Mouse (Mus musculus): ENCODE results near the gene Tsc22d2. TPM values are rescaled to one million over a fixed set of nuclear protein-coding genes. Genes with fewer than 3 reads are reported as not detected.
"Not testable (repeated sequence)": the region's sequence is repeated elsewhere in the genome, so short reads cannot be mapped to it uniquely, and the experiment has no call there.

Tsc22d2 gene
- polyA plus RNA-seq, 1 experiment from 2014 or later: 16.1 TPM

DNA sequence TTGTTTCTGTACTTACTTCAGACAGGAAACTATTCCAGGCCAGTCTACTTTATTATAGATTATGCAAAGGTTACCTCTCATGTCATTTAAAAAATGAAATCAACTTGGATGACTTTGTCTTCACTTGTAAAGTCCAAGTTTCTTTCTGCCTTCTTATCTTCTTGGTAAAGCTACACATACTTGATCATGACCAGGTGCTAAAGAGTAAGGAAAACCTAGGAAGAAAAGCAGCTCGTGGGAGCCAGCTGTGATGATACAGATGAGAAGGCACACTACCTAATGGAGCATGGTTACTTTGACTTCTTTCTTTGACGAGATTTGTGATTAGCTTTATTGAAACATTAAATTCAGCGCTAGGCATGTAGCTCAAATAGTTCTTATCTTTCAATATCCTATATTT is 40.7 kb downstream of the Tsc22d2 start:
- H3K4me2 ChIP-seq (replicated peaks; ENCODE audit: low read depth, low read length): no peak overlapping the region
- H3K9me3 ChIP-seq (ENCODE audit: control insufficient read depth, low read length): no peaks in the 10 kb centered on the region
- peaks cover 8% of the 10 kb centered on the region; the same call in 1 of the 2 replicates for H3K36me3 ChIP-seq (ENCODE audit: control insufficient read depth, insufficient read depth, low read length)
- H3K4me1 ChIP-seq (ENCODE audit: control insufficient read depth, insufficient read depth, low read length): no peaks in the 10 kb centered on the region
- H3K27me3 ChIP-seq (ENCODE audit: control insufficient read depth, insufficient read depth, low read length): no peaks in the 10 kb centered on the region
- ATAC-seq (ENCODE audit: low FRiP score, low TSS enrichment): no peak
- H3K9ac ChIP-seq (ENCODE audit: low read depth, low read length): no peak overlapping the region
- no peak overlapping the region for H3K27ac ChIP-seq (ENCODE audit: low read depth, low read length)
- no peak overlapping the region for H3K4me3 ChIP-seq (ENCODE audit: low read length)
- 55% methylated on average over 3 of the region's 3 CpGs for WGBS

GRCm38 (mm10) chr3:58469655-58470437 is 55.3 kb downstream of the Tsc22d2 start:
- WGBS: 76% methylated on average over 9 of the region's 9 CpGs
- H3K4me2 ChIP-seq (replicated peaks; ENCODE audit: low read depth, low read length): no peak overlapping the region
- no peak for ATAC-seq (ENCODE audit: low FRiP score, low TSS enrichment)
- H3K4me3 ChIP-seq (ENCODE audit: low read length): no peak overlapping the region
- H3K27me3 ChIP-seq (ENCODE audit: control insufficient read depth, insufficient read depth, low read length): no peaks in the 10 kb centered on the region
- no peaks in the 10 kb centered on the region for H3K4me1 ChIP-seq (ENCODE audit: control insufficient read depth, insufficient read depth, low read length)
- H3K27ac ChIP-seq (ENCODE audit: low read depth, low read length): no peak overlapping the region
- H3K9ac ChIP-seq (ENCODE audit: low read depth, low read length): no peak overlapping the region
- H3K9me3 ChIP-seq (ENCODE audit: control insufficient read depth, low read length): no peaks in the 10 kb centered on the region
- H3K36me3 ChIP-seq (ENCODE audit: control insufficient read depth, insufficient read depth, low read length): no peaks in the 10 kb centered on the region

GRCm38 (mm10) chr3:58475298-58475697 is 60.8 kb downstream of the Tsc22d2 start:
- H3K4me1 ChIP-seq (ENCODE audit: control insufficient read depth, insufficient read depth, low read length); H3K9ac ChIP-seq (ENCODE audit: low read depth, low read length); ATAC-seq (ENCODE audit: low FRiP score, low TSS enrichment); H3K36me3 ChIP-seq (ENCODE audit: control insufficient read depth, insufficient read depth, low read length); H3K27me3 ChIP-seq (ENCODE audit: control insufficient read depth, insufficient read depth, low read length); H3K9me3 ChIP-seq (ENCODE audit: control insufficient read depth, low read length); H3K4me3 ChIP-seq (ENCODE audit: low read length); H3K4me2 ChIP-seq (replicated peaks; ENCODE audit: low read depth, low read length); H3K27ac ChIP-seq (ENCODE audit: low read depth, low read length): not testable (repeated sequence)
- WGBS: 100% methylated on average over 1 of the region's 1 CpGs

DNA sequence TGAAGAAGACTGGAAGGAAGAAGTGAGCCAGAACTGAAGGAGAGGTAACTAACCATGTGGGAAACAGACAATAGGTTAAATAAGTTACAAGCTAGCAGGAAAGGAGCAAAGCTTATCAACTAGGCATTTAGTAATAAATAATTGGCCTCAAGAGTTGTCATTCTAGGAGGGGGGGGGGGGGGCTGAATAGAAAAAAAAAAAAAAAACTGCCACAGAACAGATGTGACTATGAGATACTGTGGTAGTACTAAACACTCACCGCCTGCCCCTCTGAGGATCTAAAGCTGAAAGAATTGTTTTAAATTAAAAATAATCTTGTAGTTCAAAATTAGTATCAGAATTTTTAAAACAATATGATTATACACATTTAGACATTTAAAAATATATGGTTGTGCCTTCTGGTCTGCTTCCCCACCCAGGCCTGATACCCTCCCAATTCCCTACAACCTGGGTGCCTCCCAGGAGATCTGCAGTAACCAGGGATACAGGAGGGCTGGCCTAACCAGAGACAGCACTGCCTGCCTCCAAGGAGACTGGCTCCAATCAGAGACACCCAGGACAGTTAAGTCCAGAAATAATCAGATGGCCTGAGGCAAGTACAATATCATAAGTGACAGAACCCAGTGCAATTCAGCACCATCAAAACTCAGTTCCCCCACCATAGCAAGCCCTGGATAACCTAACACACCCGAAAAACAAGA is 64.4 kb downstream of the Tsc22d2 start:
- Histone ChIP-seq H3K4me1 (ENCODE audit: control insufficient read depth, insufficient read depth, low read length) (no peaks in the 10 kb centered on the region), H3K9me3 (ENCODE audit: control insufficient read depth, low read length) (no peaks in the 10 kb centered on the region), H3K4me2 (replicated peaks; ENCODE audit: low read depth, low read length) (no peak overlapping the region), H3K9ac (ENCODE audit: low read depth, low read length) (no peak overlapping the region), H3K27me3 (ENCODE audit: control insufficient read depth, insufficient read depth, low read length) (no peaks in the 10 kb centered on the region), H3K36me3 (ENCODE audit: control insufficient read depth, insufficient read depth, low read length) (no peaks in the 10 kb centered on the region), H3K4me3 (ENCODE audit: low read length) (no peak overlapping the region), H3K27ac (ENCODE audit: low read depth, low read length) (no peak overlapping the region)
- WGBS: 87% methylated on average over 2 of the region's 2 CpGs
- no peak for ATAC-seq (ENCODE audit: low FRiP score, low TSS enrichment)

DNA sequence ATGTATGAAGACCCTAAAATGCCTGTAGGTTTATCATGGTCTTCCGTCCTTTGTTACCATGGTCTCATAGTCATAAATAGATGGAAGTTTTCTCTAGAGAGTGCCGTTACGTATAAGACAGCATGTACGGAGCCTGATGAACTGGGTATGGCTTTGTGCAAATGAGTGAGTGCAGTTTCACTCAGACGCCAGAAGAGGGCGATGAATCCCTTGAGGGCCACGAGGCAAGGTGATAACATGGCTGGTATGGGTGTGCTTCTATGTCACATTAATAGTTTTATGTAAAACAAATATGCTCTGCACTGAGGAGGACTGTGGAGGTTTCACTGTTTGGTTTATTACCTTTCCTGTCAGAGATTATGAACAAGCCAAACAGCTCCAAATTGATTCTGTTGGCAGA is 71.4 kb downstream of the Tsc22d2 start:
- H3K4me1 ChIP-seq (ENCODE audit: control insufficient read depth, insufficient read depth, low read length): no peaks in the 10 kb centered on the region
- H3K4me3 ChIP-seq (ENCODE audit: low read length): no peak overlapping the region

GRCm38 (mm10) chr3:58487121-58487520 is 72.6 kb downstream of the Tsc22d2 start:
- Histone ChIP-seq H3K4me2 (replicated peaks; ENCODE audit: low read depth, low read length) (no peak overlapping the region), H3K9me3 (ENCODE audit: control insufficient read depth, low read length) (no peaks in the 10 kb centered on the region), H3K4me1 (ENCODE audit: control insufficient read depth, insufficient read depth, low read length) (no peaks in the 10 kb centered on the region), H3K27me3 (ENCODE audit: control insufficient read depth, insufficient read depth, low read length) (no peaks in the 10 kb centered on the region), H3K4me3 (ENCODE audit: low read length) (no peak overlapping the region), H3K27ac (ENCODE audit: low read depth, low read length) (no peak overlapping the region), H3K9ac (ENCODE audit: low read depth, low read length) (no peak overlapping the region), H3K36me3 (ENCODE audit: control insufficient read depth, insufficient read depth, low read length) (no peaks in the 10 kb centered on the region)
- WGBS: 74% methylated on average over 3 of the region's 3 CpGs
- ATAC-seq (ENCODE audit: low FRiP score, low TSS enrichment): no peak

More for the DNA sequence above, 71.4 kb downstream of the Tsc22d2 start:
- Histone ChIP-seq H3K36me3 (ENCODE audit: control insufficient read depth, insufficient read depth, low read length) (no peaks in the 10 kb centered on the region), H3K4me2 (replicated peaks; ENCODE audit: low read depth, low read length) (no peak overlapping the region), H3K27me3 (ENCODE audit: control insufficient read depth, insufficient read depth, low read length) (no peaks in the 10 kb centered on the region), H3K9me3 (ENCODE audit: control insufficient read depth, low read length) (no peaks in the 10 kb centered on the region), H3K9ac (ENCODE audit: low read depth, low read length) (no peak overlapping the region), H3K27ac (ENCODE audit: low read depth, low read length) (no peak overlapping the region)
- WGBS: 79% methylated on average over 7 of the region's 7 CpGs
- ATAC-seq (ENCODE audit: low FRiP score, low TSS enrichment): no peak

DNA sequence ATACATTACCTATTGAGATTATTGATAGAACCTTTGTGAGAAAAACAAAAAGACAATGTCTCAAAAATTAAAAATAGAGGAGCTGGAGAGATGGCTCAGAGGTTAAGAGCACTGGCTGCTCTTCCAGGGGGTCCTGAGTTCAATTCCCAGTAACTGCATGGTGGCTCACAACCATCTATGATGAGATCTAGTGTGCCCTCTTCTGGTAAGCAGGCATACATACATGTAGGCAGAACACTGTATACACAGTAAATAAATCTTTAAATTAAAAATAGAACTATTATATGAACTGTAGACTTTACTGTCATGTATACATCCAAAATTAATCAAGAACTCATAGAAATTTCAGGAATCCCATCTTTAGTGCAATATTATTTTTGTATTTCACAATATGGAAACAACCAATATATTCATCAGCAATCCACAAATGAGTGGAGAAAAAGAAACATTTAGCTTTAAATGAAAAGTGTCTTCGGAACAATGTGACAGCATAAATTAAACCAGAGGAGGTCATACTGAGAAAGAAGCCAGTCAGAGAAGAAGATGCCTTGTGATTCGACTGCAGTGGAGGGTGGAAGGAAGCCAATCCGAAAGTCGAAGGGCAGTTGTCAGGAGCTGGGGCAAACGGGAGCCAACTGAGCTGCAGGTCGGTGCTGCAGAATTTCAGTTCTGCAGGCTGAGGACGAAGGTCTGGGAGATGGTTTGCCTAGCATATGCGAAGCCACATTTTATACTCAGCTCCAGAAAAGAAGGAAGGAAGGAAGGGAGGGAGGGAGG is 73.7 kb downstream of the Tsc22d2 start:
- ATAC-seq (ENCODE audit: low FRiP score, low TSS enrichment): no peak
- Histone ChIP-seq H3K4me1 (ENCODE audit: control insufficient read depth, insufficient read depth, low read length) (no peaks in the 10 kb centered on the region), H3K9me3 (ENCODE audit: control insufficient read depth, low read length) (no peaks in the 10 kb centered on the region), H3K36me3 (ENCODE audit: control insufficient read depth, insufficient read depth, low read length) (no peaks in the 10 kb centered on the region), H3K4me3 (ENCODE audit: low read length) (no peak overlapping the region), H3K4me2 (replicated peaks; ENCODE audit: low read depth, low read length) (no peak overlapping the region), H3K9ac (ENCODE audit: low read depth, low read length) (no peak overlapping the region), H3K27me3 (ENCODE audit: control insufficient read depth, insufficient read depth, low read length) (no peaks in the 10 kb centered on the region), H3K27ac (ENCODE audit: low read depth, low read length) (no peak overlapping the region)
- WGBS: 80% methylated on average over 7 of the region's 8 CpGs

- 76% methylated on average over 7 of the region's 7 CpGs for WGBS
- H3K9me3 ChIP-seq (ENCODE audit: control insufficient read depth, low read length): no peaks in the 10 kb centered on the region
- no peak overlapping the region for H3K9ac ChIP-seq (ENCODE audit: low read depth, low read length)
- no peak overlapping the region for H3K27ac ChIP-seq (ENCODE audit: low read depth, low read length)
- no peak for ATAC-seq (ENCODE audit: low FRiP score, low TSS enrichment)
- H3K27me3 ChIP-seq (ENCODE audit: control insufficient read depth, insufficient read depth, low read length): no peaks in the 10 kb centered on the region
- H3K4me2 ChIP-seq (replicated peaks; ENCODE audit: low read depth, low read length): no peak overlapping the region
- H3K4me3 ChIP-seq (ENCODE audit: low read length): no peak overlapping the region
- no peaks in the 10 kb centered on the region for H3K4me1 ChIP-seq (ENCODE audit: control insufficient read depth, insufficient read depth, low read length)
- no peaks in the 10 kb centered on the region for H3K36me3 ChIP-seq (ENCODE audit: control insufficient read depth, insufficient read depth, low read length)
These were observed 76.3 kb downstream of the Tsc22d2 start for GRCm38 (mm10) chr3:58490787-58491186.

GRCm38 (mm10) chr3:58493621-58494020 is 79.1 kb downstream of the Tsc22d2 start:
- H3K4me1 ChIP-seq (ENCODE audit: control insufficient read depth, insufficient read depth, low read length): no peaks in the 10 kb centered on the region
- no peak for ATAC-seq (ENCODE audit: low FRiP score, low TSS enrichment)
- H3K4me3 ChIP-seq (ENCODE audit: low read length): no peak overlapping the region
- H3K9me3 ChIP-seq (ENCODE audit: control insufficient read depth, low read length): no peaks in the 10 kb centered on the region
- no peak overlapping the region for H3K27ac ChIP-seq (ENCODE audit: low read depth, low read length)
- H3K4me2 ChIP-seq (replicated peaks; ENCODE audit: low read depth, low read length): no peak overlapping the region
- no peaks in the 10 kb centered on the region for H3K27me3 ChIP-seq (ENCODE audit: control insufficient read depth, insufficient read depth, low read length)
- no peak overlapping the region for H3K9ac ChIP-seq (ENCODE audit: low read depth, low read length)
- no peaks in the 10 kb centered on the region for H3K36me3 ChIP-seq (ENCODE audit: control insufficient read depth, insufficient read depth, low read length)
- 88% methylated on average over 4 of the region's 4 CpGs for WGBS
